Mouse (Mus musculus) urinary bladder, postnatal 25 days (tissue): ENCODE measurements at regions not wholly inside any gene's neighbourhood (a gene's known extent, or its start where the extent isn't known, plus 50 kb on each side); places are given as distances from the start of the nearest gene placed in this dataset.
"Not testable (repeated sequence)": the region's sequence is repeated elsewhere in the genome, so short reads cannot be mapped to it uniquely, and the experiment has no call there.

Source experiments
- DNase-seq: peaks from one replicate; pipeline ENCODE4 v3.0.0; 2022; ENCODE audit warnings: low spot score

- not testable (repeated sequence) for DNase-seq
Measured at GRCm38 (mm10) chr1:23316288-23316687, 81.3 kb downstream of the Ogfrl1 start.

GRCm38 (mm10) chr1:23314863-23315262 is 82.7 kb downstream of the Ogfrl1 start:
- not testable (repeated sequence) for DNase-seq

GRCm38 (mm10) chr1:23292718-23293117 is 104.9 kb downstream of the Ogfrl1 start:
- no peak for DNase-seq

- no peak for DNase-seq
Measured at GRCm38 (mm10) chr1:23286741-23287140, 110.8 kb downstream of the Ogfrl1 start.

GRCm38 (mm10) chr1:23282870-23283219 is 114.7 kb downstream of the Ogfrl1 start:
- no peak for DNase-seq

- DNase-seq = no peak
Measured at GRCm38 (mm10) chr1:23282215-23282869, 115.2 kb downstream of the Ogfrl1 start.

- no peak for DNase-seq
Measured at GRCm38 (mm10) chr1:23279827-23280226, 117.7 kb downstream of the Ogfrl1 start.

- no peak for DNase-seq
Measured at GRCm38 (mm10) chr1:23272077-23272476, 125.5 kb downstream of the Ogfrl1 start.

- DNase-seq = no peak
Measured at GRCm38 (mm10) chr1:23270910-23271822, 126.4 kb downstream of the Ogfrl1 start.

- no peak for DNase-seq
Measured at GRCm38 (mm10) chr1:23268062-23268461, 129.5 kb downstream of the Ogfrl1 start.

GRCm38 (mm10) chr1:23265556-23266232 is 131.9 kb downstream of the Ogfrl1 start:
- DNase-seq = no peak

- DNase-seq = no peak
Measured at GRCm38 (mm10) chr1:23264251-23264650, 133.3 kb downstream of the Ogfrl1 start.

GRCm38 (mm10) chr1:23263798-23264197 is 133.8 kb downstream of the Ogfrl1 start:
- no peak for DNase-seq

GRCm38 (mm10) chr1:23261652-23262051 is 135.9 kb downstream of the Ogfrl1 start:
- DNase-seq = no peak

- no peak for DNase-seq
Measured at GRCm38 (mm10) chr1:23257306-23257895, 140.2 kb downstream of the Ogfrl1 start.

GRCm38 (mm10) chr1:23256630-23257001 is 141.0 kb downstream of the Ogfrl1 start:
- peak; percentile 61 for DNase-seq

- peak; percentile 96 for DNase-seq
Measured at GRCm38 (mm10) chr1:23255925-23256629, 141.5 kb downstream of the Ogfrl1 start.

- DNase-seq = no peak
Measured at GRCm38 (mm10) chr1:23254235-23254634, 143.3 kb downstream of the Ogfrl1 start.

GRCm38 (mm10) chr1:23231522-23231921 is 129.5 kb upstream of the 4933415F23Rik start:
- no peak for DNase-seq

- DNase-seq = peak; percentile 16
Measured at GRCm38 (mm10) chr1:23228478-23228877, 126.4 kb upstream of the 4933415F23Rik start.

- peak; percentile 21 for DNase-seq
Measured at GRCm38 (mm10) chr1:23214462-23215158, 112.6 kb upstream of the 4933415F23Rik start.
